Mouse (Mus musculus): ENCODE data around the gene Serinc5. TPM values are rescaled to one million over a fixed set of nuclear protein-coding genes. Genes with fewer than 3 reads are reported as not detected.
"Not testable (repeated sequence)": the region's sequence is repeated elsewhere in the genome, so short reads cannot be mapped to it uniquely, and the experiment has no call there.

Gene Serinc5
- polyA plus RNA-seq, 1 experiment: 64.5 TPM

GRCm38 (mm10) chr13:92592268-92592785 lies 18.6 kb upstream of the Serinc5 start:
- Histone ChIP-seq H3K27ac (ENCODE audit: insufficient read depth, low read length) (no peak overlapping the region), H3K4me3 (ENCODE audit: insufficient read depth, low read length) (no peak overlapping the region), H3K4me1 (ENCODE audit: control insufficient read depth, insufficient read depth, low read length) (no peaks in the 10 kb centered on the region)
- TF ChIP-seq CTCF (IDR thresholded peaks at IDR 0.05; ENCODE audit: extremely low read depth, insufficient read depth, low read length) (no peak), POLR2A (IDR thresholded peaks at IDR 0.05; ENCODE audit: extremely low read depth, insufficient read depth, low read length) (no peak)

- TF ChIP-seq POLR2A (IDR thresholded peaks at IDR 0.05; ENCODE audit: extremely low read depth, insufficient read depth, low read length) (no peak), CTCF (IDR thresholded peaks at IDR 0.05; ENCODE audit: extremely low read depth, insufficient read depth, low read length) (no peak)
- Histone ChIP-seq H3K27ac (ENCODE audit: insufficient read depth, low read length) (no peak overlapping the region), H3K4me3 (ENCODE audit: insufficient read depth, low read length) (no peak overlapping the region), H3K4me1 (ENCODE audit: control insufficient read depth, insufficient read depth, low read length) (no peaks in the 10 kb centered on the region)
Measured at GRCm38 (mm10) chr13:92592786-92593635, 17.9 kb upstream of the Serinc5 start.

DNA sequence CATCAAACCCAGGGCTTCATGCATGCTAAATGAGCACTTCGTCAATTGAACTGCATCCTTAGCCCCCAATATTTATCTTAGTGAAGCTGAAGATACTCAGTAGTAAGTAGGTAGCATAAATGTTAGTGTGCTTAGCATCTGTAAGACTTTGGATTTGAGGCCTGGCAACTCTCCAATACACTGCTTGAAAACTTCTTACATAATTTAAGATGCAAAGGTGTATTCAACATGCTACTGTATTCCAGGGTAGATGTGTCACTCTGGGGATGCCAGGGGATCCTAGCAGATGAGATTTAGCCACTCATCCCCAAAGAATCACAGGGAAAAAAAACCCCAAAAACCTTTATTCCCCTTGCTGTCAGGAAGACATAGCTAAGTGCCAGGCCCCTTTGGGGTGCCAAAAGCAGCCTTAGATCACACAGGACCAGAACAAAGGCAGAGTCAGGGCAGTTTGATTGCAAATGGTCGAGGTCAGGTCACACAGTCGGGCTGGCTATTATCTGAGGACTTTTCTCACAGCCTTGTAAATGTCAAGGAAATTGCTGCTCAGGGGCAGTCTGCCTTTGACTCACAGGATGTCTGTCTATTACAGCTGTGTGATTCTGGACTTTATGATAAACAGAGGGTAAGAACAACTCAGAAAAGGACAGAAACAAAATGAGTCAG lies 17.0 kb upstream of the Serinc5 start:
- TF ChIP-seq POLR2A (IDR thresholded peaks at IDR 0.05; ENCODE audit: extremely low read depth, insufficient read depth, low read length) (no peak), CTCF (IDR thresholded peaks at IDR 0.05; ENCODE audit: extremely low read depth, insufficient read depth, low read length) (no peak)
- H3K4me1 ChIP-seq (ENCODE audit: control insufficient read depth, insufficient read depth, low read length): no peaks in the 10 kb centered on the region
- no peak overlapping the region for H3K4me3 ChIP-seq (ENCODE audit: insufficient read depth, low read length)
- H3K27ac ChIP-seq (ENCODE audit: insufficient read depth, low read length): no peak overlapping the region

DNA sequence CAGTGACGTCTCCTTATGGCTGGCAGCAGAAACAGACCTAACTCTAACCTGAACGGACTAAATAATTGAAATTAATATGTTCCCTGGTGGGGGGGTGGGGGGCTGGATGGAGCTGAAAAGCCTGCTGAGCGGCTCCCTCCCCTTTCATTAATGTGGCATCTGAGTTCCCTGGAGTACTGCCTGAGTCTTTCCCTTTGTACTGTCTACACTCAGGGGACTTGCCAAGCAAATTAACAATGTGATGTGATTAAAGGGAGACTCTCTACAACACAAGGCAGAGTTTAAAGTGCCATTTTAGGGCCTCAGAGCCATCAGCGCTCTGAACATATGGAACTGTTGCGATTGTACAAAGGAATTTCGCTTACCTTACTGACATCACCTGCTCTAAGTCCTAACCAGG lies 16.4 kb upstream of the Serinc5 start:
- TF ChIP-seq POLR2A (IDR thresholded peaks at IDR 0.05; ENCODE audit: extremely low read depth, insufficient read depth, low read length) (no peak), CTCF (IDR thresholded peaks at IDR 0.05; ENCODE audit: extremely low read depth, insufficient read depth, low read length) (no peak)
- H3K27ac ChIP-seq (ENCODE audit: insufficient read depth, low read length): no peak overlapping the region
- no peak overlapping the region for H3K4me3 ChIP-seq (ENCODE audit: insufficient read depth, low read length)
- H3K4me1 ChIP-seq (ENCODE audit: control insufficient read depth, insufficient read depth, low read length): no peaks in the 10 kb centered on the region

GRCm38 (mm10) chr13:92594907-92595306 lies 16.0 kb upstream of the Serinc5 start:
- Histone ChIP-seq H3K4me3 (ENCODE audit: insufficient read depth, low read length) (no peak overlapping the region), H3K27ac (ENCODE audit: insufficient read depth, low read length) (no peak overlapping the region), H3K4me1 (ENCODE audit: control insufficient read depth, insufficient read depth, low read length) (no peaks in the 10 kb centered on the region)
- TF ChIP-seq CTCF (IDR thresholded peaks at IDR 0.05; ENCODE audit: extremely low read depth, insufficient read depth, low read length) (no peak), POLR2A (IDR thresholded peaks at IDR 0.05; ENCODE audit: extremely low read depth, insufficient read depth, low read length) (no peak)

DNA sequence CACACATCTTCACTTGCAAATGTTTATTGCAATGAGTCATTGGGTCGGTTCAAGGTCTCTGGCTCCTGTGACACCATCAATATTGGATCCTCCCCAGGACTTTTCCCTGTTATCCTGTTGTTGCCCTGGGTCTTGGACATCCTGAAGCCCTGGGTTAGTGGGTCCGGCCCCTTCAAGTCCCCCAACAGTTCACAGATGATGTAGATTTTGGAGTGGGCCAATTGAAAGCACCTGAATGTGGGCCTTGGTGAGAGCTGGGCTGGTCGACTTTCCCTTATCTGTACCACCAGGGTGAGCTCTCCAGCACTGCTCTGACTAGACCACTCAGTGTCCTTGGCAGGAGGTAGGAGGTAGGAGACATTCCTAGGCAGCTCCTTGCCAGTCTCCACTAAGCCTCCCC lies 15.5 kb upstream of the Serinc5 start:
- no peak for TF ChIP-seq POLR2A (IDR thresholded peaks at IDR 0.05; ENCODE audit: extremely low read depth, insufficient read depth, low read length)
- no peak for TF ChIP-seq CTCF (IDR thresholded peaks at IDR 0.05; ENCODE audit: extremely low read depth, insufficient read depth, low read length)
- Histone ChIP-seq H3K4me1 (ENCODE audit: control insufficient read depth, insufficient read depth, low read length) (no peaks in the 10 kb centered on the region), H3K27ac (ENCODE audit: insufficient read depth, low read length) (no peak overlapping the region), H3K4me3 (ENCODE audit: insufficient read depth, low read length) (no peak overlapping the region)

- not testable (repeated sequence) for H3K27ac ChIP-seq (ENCODE audit: insufficient read depth, low read length); H3K4me1 ChIP-seq (ENCODE audit: control insufficient read depth, insufficient read depth, low read length); H3K4me3 ChIP-seq (ENCODE audit: insufficient read depth, low read length)
Measured at GRCm38 (mm10) chr13:92605306-92605705, 5.6 kb upstream of the Serinc5 start.

DNA sequence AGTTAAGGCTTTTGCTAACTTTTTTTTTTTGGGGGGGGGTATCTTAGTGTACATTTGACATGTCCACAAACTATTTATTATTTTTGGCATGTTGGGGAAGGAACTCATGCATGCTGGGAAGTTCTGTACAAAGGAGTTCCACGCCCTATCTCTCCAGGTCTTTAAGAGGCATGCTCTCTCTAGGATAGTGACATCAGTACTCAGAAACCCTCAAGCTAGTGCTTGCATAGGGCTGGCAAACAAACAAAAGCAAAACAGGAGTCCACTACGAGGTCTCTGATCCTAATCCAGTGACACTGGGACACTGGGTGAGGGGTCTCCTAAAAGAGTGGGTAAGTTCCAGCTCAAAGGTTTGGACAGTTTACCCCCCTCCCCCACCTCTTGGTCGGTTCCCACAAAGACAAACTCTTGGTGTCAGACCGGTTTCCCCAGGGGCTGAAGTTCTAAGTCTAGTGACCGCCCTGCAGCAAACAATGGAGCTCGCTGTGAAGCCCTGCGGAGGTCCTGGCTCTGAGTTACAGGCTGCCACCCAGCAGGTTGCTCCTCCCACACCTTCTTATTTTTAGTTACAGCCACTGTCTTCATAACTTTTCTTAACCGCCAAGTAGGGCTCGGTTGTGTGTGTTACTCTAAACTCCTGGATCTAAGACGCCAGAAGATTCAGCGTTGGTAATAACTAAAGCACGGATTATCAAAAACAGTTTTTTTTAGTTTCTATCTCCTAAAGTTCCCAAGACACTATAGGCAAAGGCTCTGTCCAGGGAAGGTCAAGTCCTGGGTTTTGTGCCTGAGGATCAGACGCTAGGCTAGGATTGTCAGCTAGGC lies 1.2 kb upstream of the Serinc5 start:
- peak overlapping the region; percentile 99; the same call in 1 of the 2 replicates for H3K4me3 ChIP-seq (ENCODE audit: insufficient read depth, low read length)
- H3K27ac ChIP-seq (ENCODE audit: insufficient read depth, low read length): peak overlapping the region; percentile 95
- H3K4me1 ChIP-seq (ENCODE audit: control insufficient read depth, insufficient read depth, low read length): peaks cover 5% of the 10 kb centered on the region
- TF ChIP-seq CTCF (IDR thresholded peaks at IDR 0.05; ENCODE audit: extremely low read depth, insufficient read depth, low read length) (no peak), POLR2A (IDR thresholded peaks at IDR 0.05; ENCODE audit: extremely low read depth, insufficient read depth, low read length) (no peak)

DNA sequence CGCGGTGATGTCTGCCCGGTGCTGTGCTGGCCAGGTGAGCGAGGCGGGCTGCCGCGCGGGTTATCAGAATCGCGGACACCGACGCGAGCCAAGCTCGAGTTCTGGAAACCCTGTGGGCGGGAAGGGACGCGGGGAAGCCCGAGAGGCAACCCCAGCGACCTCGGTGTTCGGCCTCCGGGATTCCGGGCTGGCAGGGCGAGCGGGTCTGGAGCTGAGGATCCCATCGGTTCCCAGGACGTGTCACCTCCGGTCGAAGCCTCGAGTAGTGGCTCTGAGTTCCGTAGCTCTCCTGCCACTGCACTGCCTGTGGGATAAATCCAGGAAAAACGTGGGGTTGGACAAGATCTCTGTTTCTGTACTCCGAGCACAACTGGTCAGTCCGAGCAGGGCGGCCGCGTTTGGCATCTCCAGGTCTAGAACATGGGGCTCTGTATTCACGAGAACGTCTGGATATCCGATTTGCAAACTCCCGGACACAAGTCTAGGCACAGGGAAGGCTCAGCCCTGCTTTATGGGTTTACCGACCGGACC lies 428 bp downstream of the Serinc5 start:
- peaks cover 7% of the 10 kb centered on the region for H3K4me1 ChIP-seq (ENCODE audit: control insufficient read depth, insufficient read depth, low read length)
- peak overlapping the region; percentile 99 for H3K4me3 ChIP-seq (ENCODE audit: insufficient read depth, low read length)
- peak overlapping the region; percentile 81 for H3K27ac ChIP-seq (ENCODE audit: insufficient read depth, low read length)
- TF ChIP-seq POLR2A (IDR thresholded peaks at IDR 0.05; ENCODE audit: extremely low read depth, insufficient read depth, low read length) (no peak), CTCF (IDR thresholded peaks at IDR 0.05; ENCODE audit: extremely low read depth, insufficient read depth, low read length) (no peak)
